Mouse (Mus musculus) heart, postnatal 0 days (tissue): ENCODE measurements around the gene Wwox. TPM values are rescaled to one million over a fixed set of nuclear protein-coding genes. Genes with fewer than 3 reads are reported as not detected.

Source experiments
- ATAC-seq: fragments of 200-750 bp; cut with Nextera tagmentation; 2 replicates; pipeline ENCODE4 v1.8.0; 2017; ENCODE audit warnings: low read depth, moderate number of reproducible peaks, moderate library complexity; ENCODE audit not compliant: insufficient read depth
- DNase-seq: peaks from one replicate; pipeline ENCODE4 v3.0.0-alpha.2; 2016; ENCODE audit warnings: low spot score
- H3K27ac ChIP-seq: fragments of 300-500 bp; sonication (generic); 2 replicates; pipeline ENCODE4 v1.5.1; 2014; ENCODE audit warnings: low read depth, mild to moderate bottlenecking
- H3K27me3 ChIP-seq: fragments of 300-500 bp; sonication (generic); 2 replicates; pipeline ENCODE4 v1.6.1; 2014; ENCODE audit warnings: low read length, mixed read lengths; ENCODE audit not compliant: control insufficient read depth, insufficient read depth
- H3K36me3 ChIP-seq: fragments of 300-500 bp; sonication (generic); replicated peaks from 2 replicates; pipeline ENCODE4 v1.6.1; 2014; ENCODE audit warnings: low read length, mixed read lengths; ENCODE audit not compliant: control insufficient read depth, insufficient read depth
- H3K4me1 ChIP-seq: fragments of 300-500 bp; sonication (generic); 2 replicates; pipeline ENCODE4 v1.6.1; 2014; ENCODE audit warnings: antibody characterized with exemption; ENCODE audit not compliant: control insufficient read depth, insufficient read depth
- H3K4me2 ChIP-seq: fragments of 300-500 bp; sonication (generic); 2 replicates; pipeline ENCODE4 v1.6.1; 2014; ENCODE audit warnings: low read depth, mild to moderate bottlenecking, low read length, moderate library complexity
- H3K4me3 ChIP-seq: fragments of 300-500 bp; sonication (generic); 2 replicates; pipeline ENCODE4 v1.5.1; 2014; ENCODE audit warnings: low read depth, low read length
- H3K9ac ChIP-seq: fragments of 300-500 bp; sonication (generic); replicated peaks from 2 replicates; pipeline ENCODE4 v1.6.1; 2014; ENCODE audit warnings: low read depth, low read length, mixed read lengths
- H3K9me3 ChIP-seq: fragments of 300-500 bp; sonication (generic); replicated peaks from 2 replicates; pipeline ENCODE4 v1.6.1; 2016; ENCODE audit warnings: low read length; ENCODE audit not compliant: control insufficient read depth
- CTCF ChIP-seq: IDR thresholded peaks from 2 replicates; pipeline ENCODE4 v1.5.1; 2016; ENCODE audit warnings: antibody characterized with exemption, control low read depth, low read depth
- EP300 ChIP-seq: IDR thresholded peaks from 2 replicates; pipeline ENCODE4 v1.6.1; 2016; ENCODE audit warnings: antibody characterized with exemption, low read depth
- WGBS: fragments of 180-500 bp; shearing (Covaris S2); extraction: QIAGEN DNeasy Blood & Tissue Kit; methylation state at CpG from one replicate; pipeline ENCODE4 v1.1.7; 2014; 5-methylcytosine and 5-hydroxymethylcytosine counted together
- polyA plus RNA-seq: library from polyadenylated mRNA; unstranded; fragments of >200 nt; fragmentation: Nextera tagmentation; extraction: Ambion mirVana; gene quantifications from 2 replicates; pipeline ENCODE4 v1.2.1, GENCODE M21; 2015
- total RNA-seq: library from RNA; depleted of rRNA; stranded (reverse); fragments of >200 nt; gene quantifications from 2 replicates; pipeline ENCODE4 v1.2.3, GENCODE M21; 2014; ENCODE audit warnings: low replicate concordance

Gene Wwox
- total and polyA plus RNA-seq, 2 experiments from 2014 or later, result 7.5 to 9.6 TPM

GRCm38 (mm10) chr8:115228903-115229302 lies 789.4 kb downstream of the Wwox start:
- Histone ChIP-seq H3K9ac (no peak overlapping the region), H3K27ac (no peak overlapping the region), H3K4me1 (no peaks in the 10 kb centered on the region), H3K4me3 (no peak overlapping the region), H3K27me3 (no peaks in the 10 kb centered on the region), H3K4me2 (no peak overlapping the region; the same call in 1 of the 2 replicates), H3K36me3 (no peaks in the 10 kb centered on the region), H3K9me3 (no peaks in the 10 kb centered on the region)
- WGBS, result 84% methylated on average over 11 of the region's 11 CpGs
- ATAC-seq, result no peak
- no peak for DNase-seq
- TF ChIP-seq CTCF, result no peak
- TF ChIP-seq EP300, result no peak

GRCm38 (mm10) chr8:115234068-115234467 lies 794.6 kb downstream of the Wwox start:
- no peaks in the 10 kb centered on the region for H3K27me3 ChIP-seq
- H3K27ac ChIP-seq, result no peak overlapping the region
- TF ChIP-seq CTCF, result no peak
- TF ChIP-seq EP300, result no peak

DNA sequence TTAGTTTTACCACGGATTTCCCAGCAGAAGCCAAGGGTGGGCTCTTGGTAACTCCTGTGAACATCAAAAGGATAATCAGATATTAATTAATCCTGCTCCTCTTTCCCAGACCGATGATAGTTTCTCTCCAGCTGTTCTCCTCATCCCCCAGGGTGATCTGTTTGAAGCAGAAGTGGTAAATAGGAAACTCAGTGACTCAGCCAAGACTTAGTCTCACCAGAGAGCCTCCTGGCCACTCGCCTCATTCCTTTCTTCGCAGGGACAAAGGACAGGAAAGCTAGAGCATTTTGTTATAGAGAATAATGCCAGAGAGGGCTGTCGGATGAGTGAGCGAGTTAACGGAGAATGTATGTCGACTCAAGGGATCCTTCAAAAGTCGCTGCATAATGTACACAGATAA lies 798.1 kb downstream of the Wwox start:
- H3K9ac ChIP-seq, result no peak overlapping the region
- H3K27me3 ChIP-seq, result no peaks in the 10 kb centered on the region
- H3K4me3 ChIP-seq, result no peak overlapping the region
- H3K9me3 ChIP-seq, result no peaks in the 10 kb centered on the region
- H3K4me2 ChIP-seq, result no peak overlapping the region
- ATAC-seq (no peak), DNase-seq (no peak)
- no peaks in the 10 kb centered on the region for H3K36me3 ChIP-seq
- H3K4me1 ChIP-seq, result no peaks in the 10 kb centered on the region
- 60% methylated on average over 9 of the region's 9 CpGs for WGBS
- TF ChIP-seq CTCF (no peak), EP300 (no peak)
- no peak overlapping the region for H3K27ac ChIP-seq

More at GRCm38 (mm10) chr8:115234068-115234467, 794.6 kb downstream of the Wwox start:
- Histone ChIP-seq H3K9ac (no peak overlapping the region), H3K9me3 (no peaks in the 10 kb centered on the region), H3K4me3 (no peak overlapping the region; the same call in 1 of the 2 replicates), H3K4me2 (no peak overlapping the region; the same call in 1 of the 2 replicates), H3K36me3 (no peaks in the 10 kb centered on the region), H3K4me1 (no peaks in the 10 kb centered on the region)
- DNase-seq, result no peak
- ATAC-seq, result no peak
- 56% methylated on average over 6 of the region's 6 CpGs for WGBS

DNA sequence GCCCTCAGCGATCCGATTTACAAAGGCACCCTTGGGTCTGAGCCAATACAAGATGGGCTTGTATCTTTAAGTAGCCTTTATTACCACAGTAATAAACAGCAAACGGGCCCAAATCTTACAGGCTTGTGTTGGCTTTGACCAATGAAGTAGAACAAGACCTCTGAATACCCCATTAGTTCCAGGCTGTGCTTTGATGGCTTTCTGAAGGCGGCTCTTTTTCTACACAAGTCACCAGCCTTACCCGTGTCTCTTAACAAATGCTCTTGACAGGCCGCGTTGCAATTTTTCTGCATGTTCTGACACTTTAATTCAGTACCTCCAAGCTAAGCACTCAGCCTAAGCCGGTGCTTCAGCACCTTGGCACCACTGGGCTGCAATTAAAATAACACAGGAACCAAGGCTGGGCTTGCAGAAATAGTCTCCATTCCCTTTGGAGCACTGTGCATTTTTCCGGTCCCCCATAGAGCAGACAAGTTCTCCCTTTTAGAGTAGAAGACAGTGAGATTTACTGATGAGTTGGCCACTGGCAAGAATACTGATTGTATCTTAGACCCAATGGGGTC lies 804.1 kb downstream of the Wwox start:
- Histone ChIP-seq H3K4me3 (no peak overlapping the region), H3K4me2 (no peak overlapping the region), H3K27ac (no peak overlapping the region), H3K4me1 (no peaks in the 10 kb centered on the region), H3K9ac (no peak overlapping the region), H3K9me3 (0 out of 2 replicates have a peak, but pooled peaks cover 7% of the 10 kb centered on the region), H3K27me3 (no peaks in the 10 kb centered on the region), H3K36me3 (no peaks in the 10 kb centered on the region)
- TF ChIP-seq CTCF, result no peak
- no peak for TF ChIP-seq EP300
- WGBS, result 82% methylated on average over 9 of the region's 9 CpGs
- DNase-seq (no peak), ATAC-seq (no peak)

DNA sequence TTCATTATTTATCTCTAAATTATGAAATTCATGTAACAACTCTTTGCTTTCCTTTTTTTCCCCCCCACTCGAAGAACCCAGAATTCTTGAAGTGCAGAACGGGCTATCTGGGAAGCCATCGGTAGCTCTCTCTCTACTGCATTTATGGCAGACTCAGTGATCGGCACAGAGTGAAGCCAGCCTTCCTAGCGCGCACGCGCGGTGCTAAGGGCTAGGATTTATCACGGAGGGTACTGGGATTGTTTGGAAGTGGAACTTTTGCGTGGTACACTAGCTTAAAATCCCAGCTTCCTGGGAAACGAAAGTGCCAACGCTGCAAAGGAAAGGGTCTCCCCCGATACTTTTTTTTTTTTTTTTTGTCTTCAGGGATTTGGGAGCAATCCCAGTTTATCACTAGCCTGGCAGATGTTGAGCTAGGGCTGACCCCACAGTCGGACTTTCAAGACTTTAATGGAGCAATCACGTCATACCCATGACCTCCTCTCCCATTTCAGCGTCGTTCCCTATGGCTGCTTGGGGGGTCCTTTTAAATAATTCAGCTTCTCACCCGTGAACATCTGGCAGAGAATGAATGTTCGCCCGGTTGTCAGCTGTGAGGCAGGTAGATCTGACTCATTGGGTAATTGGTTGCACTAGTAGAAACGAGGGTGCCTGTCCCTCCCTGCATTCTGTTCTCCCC lies 810.4 kb downstream of the Wwox start:
- H3K9ac ChIP-seq, result no peak overlapping the region
- H3K9me3 ChIP-seq, result 0 out of 2 replicates have a peak, but pooled peaks cover 7% of the 10 kb centered on the region
- no peak for ATAC-seq
- no peak overlapping the region for H3K27ac ChIP-seq
- H3K27me3 ChIP-seq, result no peaks in the 10 kb centered on the region
- H3K4me2 ChIP-seq, result peak overlapping the region; percentile 45; the same call in 1 of the 2 replicates
- 42% methylated on average over 22 of the region's 22 CpGs for WGBS
- no peaks in the 10 kb centered on the region for H3K36me3 ChIP-seq
- H3K4me3 ChIP-seq, result peak overlapping the region; percentile 6; the same call in 1 of the 2 replicates
- no peak for DNase-seq
- TF ChIP-seq EP300, result no peak
- no peak for TF ChIP-seq CTCF
- H3K4me1 ChIP-seq, result no peaks in the 10 kb centered on the region

DNA sequence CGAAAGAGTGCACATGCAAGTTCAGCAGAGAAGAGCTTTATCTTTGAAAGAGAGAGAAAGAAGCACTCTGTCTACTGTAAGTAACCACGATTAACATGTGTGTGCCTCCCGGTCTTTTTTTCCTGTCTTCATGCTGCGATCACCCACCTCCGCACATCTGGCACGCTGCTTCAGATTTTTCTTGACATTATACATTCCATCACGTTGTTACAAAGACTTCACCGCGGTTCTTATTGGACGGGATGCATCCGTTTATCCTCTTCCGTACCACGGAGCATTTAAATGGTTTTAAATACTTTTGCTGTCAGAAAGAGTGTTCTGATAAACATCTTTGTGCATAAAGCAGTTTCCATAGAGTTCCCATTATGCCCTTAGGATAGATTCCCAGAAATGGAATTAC lies 816.1 kb downstream of the Wwox start:
- no peaks in the 10 kb centered on the region for H3K27me3 ChIP-seq
- 85% methylated on average over 13 of the region's 13 CpGs for WGBS
- H3K4me3 ChIP-seq, result no peak overlapping the region
- H3K36me3 ChIP-seq, result no peaks in the 10 kb centered on the region
- H3K4me2 ChIP-seq, result no peak overlapping the region
- no peak for DNase-seq
- H3K4me1 ChIP-seq, result no peaks in the 10 kb centered on the region
- no peak overlapping the region for H3K9ac ChIP-seq
- no peak overlapping the region for H3K27ac ChIP-seq
- no peak for TF ChIP-seq CTCF
- no peak for TF ChIP-seq EP300
- ATAC-seq, result no peak
- no peaks in the 10 kb centered on the region for H3K9me3 ChIP-seq
